Mouse (Mus musculus): ENCODE results near the gene Tpra1.

Tpra1 gene

DNA sequence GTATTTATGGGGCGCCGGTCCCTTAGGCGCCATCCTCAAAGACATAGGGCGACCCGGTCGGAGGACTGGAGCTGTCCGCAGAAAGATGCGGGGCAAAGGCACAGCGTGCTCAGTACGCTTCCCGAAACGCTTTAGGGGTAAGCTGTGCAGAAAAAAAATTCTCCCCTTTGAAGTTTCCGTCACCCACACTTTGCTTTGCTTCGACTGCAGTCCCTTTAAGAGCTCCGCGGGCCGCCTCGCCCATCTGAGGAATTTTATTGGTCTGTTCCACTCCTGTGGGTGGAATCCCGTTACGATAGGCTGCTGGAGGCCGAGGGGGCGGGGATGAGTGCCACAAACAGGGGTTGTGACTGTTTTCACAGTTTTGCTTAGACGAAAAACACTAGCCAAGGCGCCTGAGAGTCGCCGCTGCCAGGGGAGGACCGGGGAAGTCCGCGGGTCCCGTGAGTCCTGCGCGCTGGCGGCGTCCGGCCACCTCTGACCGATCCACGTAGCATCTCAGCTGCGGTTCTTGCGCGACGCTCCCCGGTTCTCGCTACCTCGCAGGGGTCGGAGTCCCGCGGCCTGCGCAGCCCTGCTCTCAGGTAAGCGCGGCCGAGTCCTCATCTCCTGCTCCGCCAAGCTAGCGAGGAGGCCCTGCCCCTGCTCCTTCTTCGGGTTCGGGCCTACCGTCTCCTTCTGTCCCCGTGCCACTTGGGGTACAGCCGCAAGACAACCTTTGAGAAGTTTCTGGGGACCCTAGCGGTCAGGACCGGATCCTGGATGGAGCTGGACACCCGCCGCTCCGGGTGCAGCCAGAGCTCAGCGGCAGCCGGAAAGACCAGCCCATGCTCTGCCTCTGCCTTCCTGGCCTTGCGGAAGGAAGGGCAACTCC lies at the start of gene Tpra1:
Tpra1 (plus strand) TSS at position 305 of the 874 bp plus-strand sequence.
- DNase-seq (ENCODE audit: low spot score in 2 of 2), result peak; percentile 93 to 94

DNA sequence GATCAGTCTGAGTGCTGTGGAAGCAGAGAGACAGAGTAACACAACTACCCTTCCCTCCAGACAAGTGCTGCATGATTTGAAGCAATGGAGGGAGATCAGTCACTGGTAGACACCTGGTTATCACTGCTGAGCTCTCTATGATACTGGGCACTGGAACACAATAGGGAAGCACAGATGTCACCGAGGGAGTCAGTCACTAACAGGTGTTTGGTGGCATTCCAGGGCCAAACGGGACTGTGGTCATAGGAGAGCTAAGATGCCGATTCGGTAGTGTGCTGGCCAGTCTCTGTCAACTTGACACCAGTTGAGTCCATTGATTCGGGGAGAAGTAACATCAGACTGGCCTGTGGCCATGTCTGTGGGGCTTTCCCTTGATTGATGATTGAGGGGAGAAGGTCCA lies 47.5 kb upstream of the Tpra1 start:
- no peak for DNase-seq (ENCODE audit: low spot score in 2 of 2)

DNA sequence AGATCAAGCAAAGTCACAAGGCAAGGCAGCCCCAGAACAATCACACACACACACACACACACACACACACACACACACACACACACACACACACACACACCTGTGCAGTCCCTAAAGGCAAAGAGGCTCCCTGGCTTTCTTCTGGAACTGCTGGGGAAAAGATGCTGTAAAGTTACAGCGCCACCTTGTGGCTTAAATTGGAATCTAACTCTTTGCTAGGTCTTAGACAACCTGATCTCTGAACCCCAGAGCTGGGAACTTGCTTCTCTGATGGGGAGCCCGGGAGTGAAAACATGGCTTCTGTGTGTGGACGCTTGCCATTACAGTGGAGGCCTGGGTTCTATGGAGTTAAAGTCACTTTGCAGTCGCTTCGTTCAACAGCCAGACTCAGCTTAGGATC lies 46.4 kb upstream of the Tpra1 start:
- DNase-seq (ENCODE audit: low spot score in 2 of 2), result peak; percentile 59 to 63

DNA sequence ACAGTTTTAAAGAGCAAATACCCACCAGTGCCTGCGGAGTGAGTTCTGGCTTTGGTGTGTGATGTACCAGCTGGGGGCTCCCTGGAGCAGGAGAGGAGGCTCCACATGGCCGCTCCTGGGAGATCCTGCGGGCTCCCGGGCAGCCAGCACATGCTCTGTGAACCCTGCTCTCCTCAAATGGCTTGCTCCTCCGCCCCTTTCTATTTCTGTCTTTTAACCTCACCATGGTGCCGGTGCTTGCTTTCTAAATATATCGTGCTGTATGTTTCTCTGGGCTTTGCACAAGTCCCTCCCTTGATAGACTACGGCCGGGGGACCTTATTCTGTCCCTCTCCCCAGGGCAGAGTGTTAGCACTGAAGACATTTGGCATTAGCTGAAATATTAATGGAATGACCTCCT lies 44.8 kb upstream of the Tpra1 start:
- DNase-seq (ENCODE audit: low spot score in 2 of 2), result no peak

DNA sequence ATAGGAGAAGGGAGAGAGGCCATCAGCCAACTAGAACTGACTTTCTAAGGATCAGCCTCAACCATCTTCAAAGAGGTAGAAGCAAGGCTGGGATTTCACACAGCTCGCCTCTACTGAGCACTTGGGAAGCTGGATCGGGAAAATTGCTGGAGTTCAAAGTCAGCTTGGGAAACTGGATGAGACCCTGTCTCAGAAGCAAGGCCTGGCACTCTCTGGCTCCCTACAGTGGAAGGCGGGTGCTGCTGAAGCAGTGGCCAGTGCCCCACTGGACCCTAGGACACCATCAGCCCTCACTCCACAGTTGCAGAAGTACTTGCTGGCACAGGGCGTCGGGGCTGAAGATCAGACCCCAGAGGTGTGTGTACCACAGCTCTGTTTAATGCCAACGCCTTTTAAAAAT lies 44.2 kb upstream of the Tpra1 start:
- no peak for DNase-seq (ENCODE audit: low spot score in 2 of 2)

DNA sequence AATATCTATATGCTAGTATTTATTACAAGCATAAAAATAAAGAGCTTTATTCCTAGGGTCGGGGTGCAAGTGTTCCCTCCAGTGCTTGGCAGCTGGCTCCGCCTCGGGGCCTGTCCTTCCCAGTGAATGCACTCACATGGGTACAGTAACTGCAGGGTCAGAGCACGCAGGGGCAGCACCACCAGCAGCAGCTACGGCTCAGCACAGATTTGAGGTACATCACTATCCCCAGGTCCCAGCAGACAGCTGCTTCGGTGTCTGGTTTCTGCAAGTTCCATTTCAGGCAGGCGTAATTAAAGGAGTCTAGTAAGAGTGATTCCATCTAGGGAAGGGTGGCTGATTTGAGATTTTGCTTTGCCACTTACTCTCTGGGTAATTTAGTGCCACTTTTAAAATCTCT lies 43.7 kb upstream of the Tpra1 start:
- no peak for DNase-seq (ENCODE audit: low spot score in 2 of 2)

DNA sequence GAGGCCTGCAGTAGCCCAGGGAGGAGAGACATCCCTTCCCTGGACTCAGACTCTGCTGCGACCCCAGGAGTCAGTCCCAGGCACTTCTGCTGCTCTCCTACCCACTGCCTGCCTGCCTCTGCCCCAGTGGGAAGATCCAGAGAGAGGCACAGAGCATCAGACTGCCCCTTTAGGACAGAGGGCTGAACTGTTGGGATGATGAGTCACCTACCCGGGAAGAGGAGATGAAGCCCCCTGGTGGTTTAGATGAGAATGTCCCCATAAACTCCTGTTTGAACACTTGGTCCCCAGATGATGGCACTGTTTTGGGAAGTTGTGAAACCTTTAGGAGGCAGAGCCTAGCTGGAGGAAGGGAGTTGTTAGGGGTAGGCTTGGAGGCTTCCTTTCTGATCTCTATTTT lies 41.1 kb upstream of the Tpra1 start:
- DNase-seq (ENCODE audit: low spot score in 2 of 2), result peak in 1 of 2 experiments; percentile 24

DNA sequence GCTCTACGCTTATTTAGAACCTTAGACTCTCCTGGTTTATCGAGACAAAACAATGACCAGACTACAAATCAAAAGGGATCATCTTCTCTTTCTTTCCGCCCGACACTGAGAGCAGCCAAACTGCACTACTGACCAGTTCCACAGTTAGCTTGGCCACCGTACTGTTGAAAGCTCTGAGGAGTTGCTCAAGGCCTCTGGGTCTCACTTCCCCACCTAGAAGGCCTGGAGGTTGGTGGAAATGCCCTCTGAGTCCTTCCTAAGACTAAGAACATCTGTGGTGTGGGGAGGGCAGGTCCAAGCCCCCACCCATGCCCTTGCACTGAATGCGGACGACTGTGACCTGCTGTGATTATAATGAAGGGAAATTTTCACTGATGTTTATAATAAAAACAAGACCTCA lies 36.3 kb upstream of the Tpra1 start:
- no peak for DNase-seq (ENCODE audit: low spot score in 2 of 2)

DNA sequence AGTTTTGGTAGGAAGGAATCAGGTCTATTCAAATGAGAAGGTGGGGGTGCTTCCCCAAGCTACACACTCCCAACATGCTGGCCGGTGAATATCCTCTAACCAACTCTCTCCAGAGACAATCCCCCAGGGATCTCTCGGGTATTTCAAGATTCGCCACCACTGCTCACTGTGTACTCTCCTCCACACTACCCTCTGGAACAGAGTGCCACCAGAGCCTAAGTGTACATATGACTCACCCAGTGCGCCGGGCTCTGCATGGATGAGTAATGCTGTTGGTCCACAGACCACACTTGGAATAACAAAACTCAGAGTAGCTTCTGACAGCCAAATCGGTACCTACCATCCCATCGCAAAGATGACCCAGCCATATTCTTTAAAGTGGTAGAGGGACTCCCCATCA lies 32.6 kb upstream of the Tpra1 start:
- no peak for DNase-seq (ENCODE audit: low spot score in 2 of 2)

DNA sequence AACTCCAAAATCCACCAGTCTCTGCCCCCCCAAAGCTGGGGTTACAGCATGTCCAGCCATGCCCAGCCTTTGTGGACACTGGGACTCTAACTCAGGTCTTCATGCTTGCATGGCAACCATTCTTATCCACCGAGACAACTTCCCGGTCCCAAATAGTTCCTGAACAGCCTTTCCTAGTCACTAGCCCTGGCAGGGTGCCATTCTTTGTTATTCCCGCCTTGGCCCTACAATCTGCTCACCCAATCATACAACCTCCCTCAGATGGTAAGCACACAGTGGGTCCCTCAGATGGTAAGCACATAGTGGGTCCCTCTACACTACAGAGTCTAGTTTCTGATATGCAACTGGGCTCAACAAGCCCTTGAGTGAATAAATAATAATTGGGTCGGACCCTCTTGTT lies 31.5 kb upstream of the Tpra1 start:
- no peak for DNase-seq (ENCODE audit: low spot score in 2 of 2)

DNA sequence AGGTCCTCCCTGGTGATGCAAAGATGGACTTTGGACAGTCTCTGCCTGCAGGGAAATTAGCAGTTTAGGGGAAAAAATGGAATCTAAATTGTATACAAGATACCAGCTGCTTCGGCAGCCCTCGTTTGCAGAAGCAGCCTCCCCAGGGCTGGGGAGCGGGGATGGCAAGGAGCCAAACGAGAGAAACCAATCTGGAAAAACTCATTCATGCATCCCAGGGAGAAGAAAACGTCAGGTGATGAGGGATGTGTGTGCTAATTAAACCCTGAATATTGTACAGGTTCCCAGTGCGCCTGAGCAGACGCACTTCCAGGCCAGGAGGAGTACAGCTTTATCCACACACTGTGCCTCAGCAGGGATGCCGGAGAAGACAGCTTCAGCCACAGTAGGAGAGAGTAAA lies 30.5 kb upstream of the Tpra1 start:
- no peak for DNase-seq (ENCODE audit: low spot score in 2 of 2)

DNA sequence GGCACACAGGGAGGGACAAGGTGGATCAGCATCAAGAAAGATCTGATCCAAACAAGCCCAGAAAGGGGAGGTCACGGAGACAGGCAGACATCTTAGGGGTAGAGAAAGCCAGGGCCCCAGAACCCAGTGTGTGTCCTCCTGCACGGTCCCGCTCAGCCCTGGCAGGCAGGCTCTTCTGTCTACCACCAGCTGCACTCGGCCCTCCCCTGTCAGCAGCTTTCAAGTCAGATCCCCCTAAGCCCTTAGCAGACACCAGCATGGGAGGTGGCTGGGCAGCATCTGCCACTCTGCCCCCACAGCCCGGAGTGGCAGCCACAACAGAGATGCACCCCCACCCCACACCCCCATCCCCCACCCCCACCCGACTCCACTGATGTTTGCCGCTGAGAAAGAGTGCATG lies 29.2 kb upstream of the Tpra1 start:
- DNase-seq (ENCODE audit: low spot score in 2 of 2), result no peak

DNA sequence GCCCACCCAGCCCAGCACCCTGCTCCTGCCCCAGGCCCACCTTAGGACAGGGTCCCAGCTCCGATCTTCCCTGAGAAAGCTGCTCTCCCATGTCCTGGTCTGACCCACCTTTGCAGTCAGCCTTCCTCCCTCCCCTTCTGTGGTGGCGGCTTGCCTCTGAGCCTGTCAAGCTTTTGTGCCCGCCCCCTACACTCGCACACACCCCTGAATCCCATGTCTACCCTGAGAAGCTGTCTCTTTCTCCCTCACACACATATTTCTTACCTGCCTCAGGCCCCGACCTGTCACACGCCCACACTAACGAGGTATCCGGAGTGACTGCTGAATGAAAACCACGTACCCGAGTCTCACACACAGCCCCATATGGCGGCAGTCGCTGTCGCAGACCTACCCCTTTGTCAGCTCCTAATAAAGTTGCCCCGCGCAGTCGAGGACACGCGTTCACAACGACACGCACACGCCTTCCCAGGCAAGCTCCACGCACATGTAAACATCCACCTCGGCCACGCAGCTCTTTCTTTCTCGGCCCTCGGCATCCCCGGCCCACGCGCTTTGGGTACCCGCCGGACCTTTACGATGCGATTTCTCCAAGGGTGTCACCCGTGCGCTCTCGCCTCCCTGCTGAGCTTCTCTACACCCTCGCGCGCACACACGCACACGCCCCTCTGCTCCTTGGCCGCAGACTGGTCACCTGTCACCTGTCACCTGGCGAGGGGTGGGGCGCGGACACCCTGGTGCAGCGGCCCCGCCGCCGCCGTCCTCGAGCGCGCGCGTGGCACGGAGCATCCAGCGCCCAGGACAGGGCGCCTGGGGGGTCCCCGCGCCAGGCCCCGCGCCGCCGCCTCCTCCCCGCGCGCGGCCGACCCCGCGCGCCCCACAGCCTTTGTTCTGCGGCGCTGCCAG lies 27.8 kb upstream of the Tpra1 start:
- no peak for DNase-seq (ENCODE audit: low spot score in 2 of 2)

DNA sequence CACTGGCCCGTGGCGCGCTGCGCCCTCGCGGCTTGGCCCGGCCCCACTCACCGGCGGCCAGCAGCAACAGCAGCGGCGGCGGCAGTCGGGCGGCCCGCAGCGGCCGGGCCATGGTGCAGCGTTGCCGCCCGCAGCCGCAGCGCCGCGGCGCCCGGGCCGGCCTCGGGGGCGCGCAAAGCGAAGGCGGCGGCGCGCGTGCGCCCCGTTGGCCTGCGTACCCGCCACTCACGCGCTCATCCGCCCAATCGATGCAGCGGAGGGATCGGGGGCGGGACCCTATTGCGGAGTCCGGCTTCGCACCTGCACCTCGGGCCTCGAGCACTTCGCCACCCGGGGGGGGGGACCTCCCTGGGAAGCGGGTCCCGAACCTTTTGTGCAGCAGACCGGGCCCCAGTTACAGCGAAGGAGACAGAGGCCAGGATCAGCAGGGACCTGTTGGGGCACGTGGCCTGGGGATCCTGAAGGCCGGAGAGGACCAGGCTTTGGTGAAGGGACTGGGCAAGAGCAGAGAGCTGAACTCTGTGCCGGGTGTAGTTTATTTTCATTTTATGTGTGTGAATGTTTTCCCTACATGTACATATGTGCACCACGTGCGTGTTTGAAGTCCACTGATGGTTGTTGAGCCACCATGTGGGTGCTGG lies 27.1 kb upstream of the Tpra1 start, which contains the start of gene Podxl2:
Podxl2 (minus strand) TSS at position 177 of the 641 bp plus-strand sequence.
- DNase-seq (ENCODE audit: low spot score in 2 of 2), result no peak

DNA sequence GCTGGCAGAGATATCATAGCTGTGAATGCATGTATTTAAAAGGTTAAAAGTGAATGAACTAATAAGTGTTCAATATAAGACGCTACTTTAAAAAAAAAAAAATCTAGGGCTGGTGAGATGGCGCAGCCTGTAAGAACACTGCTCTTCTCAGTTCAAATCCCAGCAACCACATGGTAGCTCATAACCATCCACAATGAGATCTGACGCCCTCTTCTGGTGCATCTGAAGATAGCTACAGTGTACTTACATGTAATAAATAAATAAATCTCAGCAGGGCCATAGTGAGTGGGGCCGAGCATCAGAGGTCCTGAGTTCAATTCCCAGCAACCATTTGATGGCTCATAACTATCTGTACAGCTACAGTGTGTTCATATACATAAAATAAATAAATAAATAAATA lies 22.6 kb upstream of the Tpra1 start:
- DNase-seq (ENCODE audit: low spot score in 2 of 2), result no peak

DNA sequence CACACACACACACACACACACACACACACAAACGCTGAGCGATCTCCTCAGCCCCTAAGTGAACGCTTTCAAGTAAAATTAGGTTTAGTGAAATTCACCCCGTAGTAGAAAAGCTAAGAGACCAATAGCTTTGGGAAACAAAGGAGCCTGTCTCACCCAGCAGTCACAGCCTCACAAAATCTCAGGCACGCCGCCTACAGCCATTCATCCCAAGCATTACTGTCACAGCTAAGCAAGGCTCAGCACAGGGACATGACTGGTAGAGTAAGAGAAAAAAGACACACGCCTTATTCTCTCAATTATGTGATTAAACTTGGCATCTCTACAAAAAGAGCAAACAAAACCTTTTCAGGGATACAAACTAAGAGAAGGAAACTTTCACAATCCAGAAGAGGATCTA lies 20.7 kb upstream of the Tpra1 start:
- no peak for DNase-seq (ENCODE audit: low spot score in 2 of 2)

DNA sequence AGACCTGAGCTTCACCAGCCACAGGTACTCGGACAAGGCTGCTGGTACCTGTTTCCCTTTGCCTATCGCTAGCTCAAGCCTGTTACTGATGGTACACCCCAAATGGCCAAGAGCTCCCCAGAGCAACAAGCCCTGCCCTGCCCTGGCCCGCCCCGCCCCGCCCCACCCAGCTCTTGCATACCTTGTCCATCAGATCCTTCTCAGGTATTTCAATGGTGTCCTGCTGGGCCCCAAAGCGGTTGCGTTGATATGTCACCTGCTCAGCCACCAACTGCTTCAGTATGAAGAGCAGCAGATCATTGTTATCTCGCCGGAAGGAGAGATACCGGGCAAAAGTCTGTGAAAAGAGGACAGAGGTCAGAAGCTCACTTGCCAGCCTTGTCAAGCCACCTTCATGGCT lies 17.9 kb upstream of the Tpra1 start:
- no peak for DNase-seq (ENCODE audit: low spot score in 2 of 2)

DNA sequence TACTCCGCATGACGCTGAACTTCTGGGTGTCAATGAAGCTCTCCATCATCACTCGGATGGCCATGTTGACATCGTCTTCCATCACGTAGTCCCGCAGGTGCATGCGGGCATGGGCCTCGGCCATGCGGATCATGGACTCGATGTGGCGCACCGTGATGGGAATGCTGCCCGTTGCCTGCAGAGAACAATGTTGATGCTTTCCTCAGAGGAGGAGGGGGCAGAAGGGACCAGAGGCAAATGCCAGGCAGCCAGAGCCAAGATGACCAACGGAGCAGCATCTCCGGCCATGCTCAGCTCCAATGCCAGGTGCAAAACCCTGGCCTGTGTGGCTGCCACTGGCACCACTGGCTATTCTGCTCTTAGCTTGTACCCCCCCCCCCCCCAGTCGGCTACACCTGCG lies 17.4 kb upstream of the Tpra1 start:
- DNase-seq (ENCODE audit: low spot score in 2 of 2), result no peak

DNA sequence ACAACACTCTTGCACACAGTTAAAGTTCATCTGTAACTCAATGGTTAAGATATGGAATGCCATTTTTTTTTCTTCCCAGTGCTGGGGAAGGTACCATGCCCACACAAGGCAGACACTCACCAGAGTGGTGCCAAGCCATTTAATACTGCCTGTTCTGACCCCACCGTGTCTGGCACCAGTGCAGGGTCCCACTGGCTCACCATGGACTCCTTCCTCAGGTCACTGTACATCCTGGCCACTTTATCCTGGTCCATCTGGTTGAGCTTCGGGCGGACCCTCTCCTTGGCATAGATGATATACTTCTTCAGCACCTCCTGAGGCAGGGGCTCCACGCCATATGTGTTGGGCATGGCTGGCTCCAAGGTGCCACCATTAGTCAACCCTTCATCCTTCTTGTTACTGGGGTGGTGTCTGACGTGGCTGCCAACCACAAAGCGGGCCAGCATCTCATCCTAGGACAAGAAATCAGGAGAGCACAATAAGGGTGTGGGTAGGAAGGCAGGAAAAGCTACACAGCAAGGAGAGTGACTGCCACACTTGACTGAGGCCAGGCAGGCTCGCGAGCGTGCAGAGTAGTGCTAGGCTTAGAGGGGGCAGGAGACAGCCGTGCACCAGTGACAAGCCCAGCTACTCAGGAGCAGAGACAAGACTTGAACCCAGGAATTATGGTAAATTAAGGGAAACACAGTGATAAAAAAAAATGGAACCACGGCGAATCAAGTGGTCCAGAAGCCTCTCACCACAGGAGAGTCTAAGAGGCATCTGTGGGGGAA lies 16.2 kb upstream of the Tpra1 start:
- DNase-seq (ENCODE audit: low spot score in 2 of 2), result no peak

DNA sequence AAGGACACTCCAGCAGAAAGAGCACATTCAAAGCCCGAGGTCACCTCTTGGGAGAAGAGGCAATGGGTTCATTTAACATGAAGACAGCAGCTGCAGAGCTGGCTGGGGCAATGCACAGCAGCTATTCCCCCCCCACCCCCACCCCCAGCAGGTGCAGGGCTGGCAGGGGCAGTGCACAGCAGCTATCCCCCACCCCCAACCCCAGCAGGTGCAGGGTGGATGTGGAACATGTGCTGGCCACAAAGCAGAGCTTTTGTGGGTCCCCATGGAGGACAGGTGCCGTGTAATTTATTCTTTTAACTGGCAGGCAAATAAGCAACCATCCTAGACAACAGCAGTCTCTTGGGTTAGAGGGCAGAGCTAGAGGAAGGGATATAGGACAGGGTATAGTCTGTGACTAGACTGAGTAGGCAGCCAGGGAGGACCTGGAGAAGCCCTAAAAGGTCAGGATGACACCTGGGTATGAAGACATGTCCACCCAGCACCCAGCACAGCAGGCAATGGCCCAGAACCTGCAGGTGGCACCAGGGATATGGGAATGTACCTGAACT lies 15.6 kb upstream of the Tpra1 start:
- no peak for DNase-seq (ENCODE audit: low spot score in 2 of 2)

DNA sequence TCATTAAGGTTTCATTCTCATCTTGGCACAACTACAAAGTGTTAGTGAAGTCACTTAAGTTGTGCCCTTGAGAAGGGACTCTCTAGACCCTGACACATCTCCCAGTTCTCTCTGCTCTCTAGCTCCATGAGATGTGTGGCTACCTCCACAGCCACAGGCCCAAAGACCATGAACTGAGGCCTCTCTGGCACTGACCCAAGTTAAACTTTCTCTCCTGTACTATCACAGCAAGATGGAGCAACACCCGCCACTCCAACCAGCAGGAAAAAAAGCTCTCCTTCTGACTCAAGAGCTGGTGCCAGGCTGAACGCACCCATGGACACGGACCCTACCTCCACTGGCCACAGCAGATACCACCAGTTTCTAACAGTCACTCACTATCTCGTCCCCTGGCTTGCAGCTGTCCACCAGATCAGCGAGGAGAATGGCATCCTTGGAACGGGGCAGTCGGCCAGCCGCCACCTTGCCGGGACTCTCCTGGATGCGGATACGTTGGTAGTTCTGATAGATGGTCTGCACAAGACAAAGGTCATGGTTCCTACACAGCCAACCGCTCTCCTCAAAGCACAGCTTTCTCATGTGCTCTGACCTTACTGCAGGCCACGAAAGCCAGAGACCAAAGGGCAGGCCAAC lies 12.5 kb upstream of the Tpra1 start:
- no peak for DNase-seq (ENCODE audit: low spot score in 2 of 2)

Measured in natural killer cell, adult 2 months (primary cell).